Mouse (Mus musculus) E14TG2a.4 (cell line): ENCODE measurements at regions not wholly inside any gene's neighbourhood (a gene's known extent, or its start where the extent isn't known, plus 50 kb on each side); places are given as distances from the start of the nearest gene placed in this dataset.

Source experiments
- CTCF ChIP-seq: conservative IDR thresholded peaks from 2 replicates; pipeline ENCODE4 v1.5.1; 2014; ENCODE audit warnings: low read length
- NANOG ChIP-seq: IDR thresholded peaks from 2 replicates; pipeline ENCODE4 v1.6.1; 2014; ENCODE audit warnings: borderline replicate concordance, low read length, mixed read lengths

DNA sequence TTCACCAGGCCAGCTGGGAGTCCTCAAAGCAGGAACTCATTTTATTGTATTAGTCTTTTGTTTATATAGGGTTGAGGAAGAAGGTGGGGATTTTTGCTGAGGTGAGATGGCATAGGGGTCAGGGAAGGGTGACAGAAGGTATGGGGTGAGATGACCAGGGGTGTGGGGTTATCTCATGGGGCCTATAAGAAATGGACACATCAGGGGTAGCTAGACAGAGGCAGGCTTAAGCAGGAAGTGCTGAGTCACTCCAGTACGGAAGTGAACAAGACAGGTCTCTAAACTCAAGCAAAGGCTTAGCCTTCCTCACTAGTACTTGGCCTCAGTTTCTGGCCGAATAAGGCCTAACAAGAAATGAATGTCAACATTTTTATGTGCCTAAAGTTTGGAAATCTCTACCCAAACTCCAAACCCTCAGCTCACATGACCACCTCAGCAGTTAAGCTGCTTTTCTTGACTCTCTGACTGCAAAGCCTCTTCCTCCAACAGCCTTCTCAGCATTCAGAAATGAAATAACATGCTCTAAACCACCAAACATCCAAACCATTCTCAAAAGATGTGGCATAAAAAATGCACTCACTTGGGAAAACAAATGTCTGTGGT lies 86.9 kb upstream of the Pdk4 start:
- TF ChIP-seq CTCF (no peak), NANOG (no peak)
